Mouse (Mus musculus) embryonic facial prominence, embryonic 11.5 days (tissue): ENCODE measurements around the gene Prkrip1. TPM values are rescaled to one million over a fixed set of nuclear protein-coding genes. Genes with fewer than 3 reads are reported as not detected.

Source experiments
- ATAC-seq: fragments of 200-750 bp; cut with Nextera tagmentation; replicated peaks from 2 replicates; pipeline ENCODE4 v1.8.0; 2017; ENCODE audit warnings: low read depth; ENCODE audit not compliant: insufficient number of reproducible peaks, low FRiP score, low TSS enrichment
- DNase-seq: peaks from one replicate; pipeline ENCODE4 v3.0.0-alpha.2; 2015; ENCODE audit warnings: low spot score
- H3K27ac ChIP-seq: fragments of 300-500 bp; sonication (generic); replicated peaks from 2 replicates; pipeline ENCODE4 v1.5.1; 2014; ENCODE audit warnings: mild to moderate bottlenecking, low read depth, low read length, control low read depth
- H3K27me3 ChIP-seq: fragments of 300-500 bp; sonication (generic); 2 replicates; pipeline ENCODE4 v1.6.1; 2014; ENCODE audit warnings: mild to moderate bottlenecking, low read length, moderate library complexity, mixed read lengths; ENCODE audit not compliant: control insufficient read depth, insufficient read depth
- H3K36me3 ChIP-seq: fragments of 300-500 bp; sonication (generic); replicated peaks from 2 replicates; pipeline ENCODE4 v1.6.1; 2014; ENCODE audit warnings: low read depth, mild to moderate bottlenecking, low read length, moderate library complexity, mixed read lengths; ENCODE audit not compliant: control insufficient read depth, insufficient read depth
- H3K4me1 ChIP-seq: fragments of 300-500 bp; sonication (generic); 2 replicates; pipeline ENCODE4 v1.6.1; 2014; ENCODE audit warnings: low read length, mixed read lengths; ENCODE audit not compliant: control insufficient read depth, insufficient read depth
- H3K4me2 ChIP-seq: fragments of 300-500 bp; sonication (generic); 2 replicates; pipeline ENCODE4 v1.6.1; 2014; ENCODE audit warnings: low read depth, mild to moderate bottlenecking, control low read depth, low read length, moderate library complexity
- H3K4me3 ChIP-seq: fragments of 300-500 bp; sonication (generic); 2 replicates; pipeline ENCODE4 v1.5.1; 2014; ENCODE audit warnings: low read depth, low read length, control low read depth
- H3K9ac ChIP-seq: fragments of 300-500 bp; sonication (generic); replicated peaks from 2 replicates; pipeline ENCODE4 v1.6.1; 2014; ENCODE audit warnings: mild to moderate bottlenecking, control low read depth, low read length
- H3K9me3 ChIP-seq: fragments of 300-500 bp; sonication (generic); replicated peaks from 2 replicates; pipeline ENCODE4 v1.6.1; 2016; ENCODE audit warnings: mild to moderate bottlenecking, low read length, inconsistent platforms, mixed read lengths; ENCODE audit not compliant: control insufficient read depth
- WGBS: fragments of 180-500 bp; shearing (Covaris S2); extraction: QIAGEN DNeasy Blood & Tissue Kit; methylation state at CpG from one replicate; pipeline ENCODE4 v1.1.7; 2014; 5-methylcytosine and 5-hydroxymethylcytosine counted together
- polyA plus RNA-seq: library from polyadenylated mRNA; unstranded; fragments of >200 nt; fragmentation: Nextera tagmentation; extraction: Ambion mirVana; gene quantifications from 2 replicates; pipeline ENCODE4 v1.2.1, GENCODE M21; 2014

Gene Prkrip1
- polyA plus RNA-seq, 1 experiment from 2014 or later = 75.6 TPM

- Histone ChIP-seq H3K36me3 (peaks cover 12% of the 10 kb centered on the region), H3K4me2 (peak overlapping the region; percentile 50), H3K4me1 (no peaks in the 10 kb centered on the region), H3K27ac (no peak overlapping the region), H3K9ac (peak overlapping the region; percentile 90), H3K27me3 (no peaks in the 10 kb centered on the region), H3K4me3 (peak overlapping the region; percentile 99), H3K9me3 (no peaks in the 10 kb centered on the region; the same call in 1 of the 2 replicates)
- ATAC-seq = no peak
- DNase-seq = peak; percentile 25
- WGBS = 36% methylated on average over 11 of the region's 11 CpGs
Measured at GRCm38 (mm10) chr5:136199526-136199925, 763 bp upstream of the Prkrip1 start.

- Histone ChIP-seq H3K9ac (no peak overlapping the region), H3K27me3 (no peaks in the 10 kb centered on the region), H3K36me3 (peaks cover 14% of the 10 kb centered on the region), H3K4me2 (no peak overlapping the region), H3K27ac (no peak overlapping the region), H3K4me1 (no peaks in the 10 kb centered on the region), H3K4me3 (no peak overlapping the region), H3K9me3 (no peaks in the 10 kb centered on the region; the same call in 1 of the 2 replicates)
- WGBS = 84% methylated on average over 7 of the region's 7 CpGs
- no peak for ATAC-seq
- no peak for DNase-seq
Measured at GRCm38 (mm10) chr5:136191870-136192269, 6.9 kb downstream of the Prkrip1 start.

- WGBS = 47% methylated on average over 4 of the region's 4 CpGs
- Histone ChIP-seq H3K4me3 (no peak overlapping the region), H3K27ac (no peak overlapping the region), H3K36me3 (peaks cover 4% of the 10 kb centered on the region; the same call in 1 of the 2 replicates), H3K9me3 (no peaks in the 10 kb centered on the region), H3K4me2 (no peak overlapping the region), H3K27me3 (no peaks in the 10 kb centered on the region), H3K9ac (no peak overlapping the region), H3K4me1 (no peaks in the 10 kb centered on the region)
- ATAC-seq = 0 out of 2 replicates have a peak, but pooled peaks have one; percentile 70
- DNase-seq = peak; percentile 66
Measured at GRCm38 (mm10) chr5:136186723-136187122, 12.0 kb downstream of the Prkrip1 start.

- Histone ChIP-seq H3K27ac (no peak overlapping the region), H3K9ac (no peak overlapping the region), H3K9me3 (no peaks in the 10 kb centered on the region), H3K27me3 (no peaks in the 10 kb centered on the region), H3K4me2 (no peak overlapping the region), H3K4me1 (no peaks in the 10 kb centered on the region), H3K4me3 (no peak overlapping the region), H3K36me3 (peaks cover 7% of the 10 kb centered on the region; the same call in 1 of the 2 replicates)
- no peak for DNase-seq
- no peak for ATAC-seq
- 92% methylated on average over 7 of the region's 7 CpGs for whole genome bisulfite sequencing
Measured at GRCm38 (mm10) chr5:136183766-136184165, 15.0 kb downstream of the Prkrip1 start.

GRCm38 (mm10) chr5:136182830-136183229 is 15.9 kb downstream of the Prkrip1 start:
- H3K27me3 ChIP-seq = no peaks in the 10 kb centered on the region
- ATAC-seq (no peak), DNase-seq (no peak)
- no peaks in the 10 kb centered on the region for H3K9me3 ChIP-seq
- no peaks in the 10 kb centered on the region for H3K4me1 ChIP-seq
- 91% methylated on average over 4 of the region's 4 CpGs for WGBS
- H3K27ac ChIP-seq = no peak overlapping the region
- H3K36me3 ChIP-seq = peaks cover 10% of the 10 kb centered on the region
- H3K4me2 ChIP-seq = no peak overlapping the region
- no peak overlapping the region for H3K9ac ChIP-seq
- no peak overlapping the region for H3K4me3 ChIP-seq

GRCm38 (mm10) chr5:136182049-136182448 is 16.7 kb downstream of the Prkrip1 start:
- WGBS = 88% methylated on average over 6 of the region's 6 CpGs
- no peak overlapping the region for H3K27ac ChIP-seq
- H3K9ac ChIP-seq = no peak overlapping the region
- ATAC-seq (no peak), DNase-seq (no peak)
- H3K4me3 ChIP-seq = no peak overlapping the region
- peaks cover 10% of the 10 kb centered on the region for H3K36me3 ChIP-seq
- H3K9me3 ChIP-seq = no peaks in the 10 kb centered on the region
- H3K27me3 ChIP-seq = no peaks in the 10 kb centered on the region
- no peaks in the 10 kb centered on the region for H3K4me1 ChIP-seq
- H3K4me2 ChIP-seq = no peak overlapping the region

- 91% methylated on average over 6 of the region's 6 CpGs for WGBS
- H3K36me3 ChIP-seq = peaks cover 8% of the 10 kb centered on the region
- no peak overlapping the region for H3K4me2 ChIP-seq
- H3K27me3 ChIP-seq = no peaks in the 10 kb centered on the region
- H3K9me3 ChIP-seq = no peaks in the 10 kb centered on the region
- no peak for ATAC-seq
- H3K4me3 ChIP-seq = no peak overlapping the region
- no peaks in the 10 kb centered on the region for H3K4me1 ChIP-seq
- DNase-seq = no peak
- no peak overlapping the region for H3K27ac ChIP-seq
- no peak overlapping the region for H3K9ac ChIP-seq
Measured at GRCm38 (mm10) chr5:136181197-136181596, 17.6 kb downstream of the Prkrip1 start.

GRCm38 (mm10) chr5:136179594-136179993 is 19.2 kb downstream of the Prkrip1 start:
- DNase-seq (no peak), ATAC-seq (no peak)
- no peak overlapping the region for H3K4me3 ChIP-seq
- H3K36me3 ChIP-seq = peaks cover 6% of the 10 kb centered on the region
- H3K27me3 ChIP-seq = no peaks in the 10 kb centered on the region
- no peaks in the 10 kb centered on the region for H3K4me1 ChIP-seq
- no peak overlapping the region for H3K27ac ChIP-seq
- WGBS = 80% methylated on average over 5 of the region's 5 CpGs
- no peak overlapping the region for H3K4me2 ChIP-seq
- no peak overlapping the region for H3K9ac ChIP-seq
- no peaks in the 10 kb centered on the region for H3K9me3 ChIP-seq
